Mouse (Mus musculus) olfactory bulb, adult 2 months (tissue): Measurements from ENCODE around the gene Acss2.

ENCODE experiments used
- CTCF ChIP-seq: fragments of 200-500 bp; IDR thresholded peaks from 2 replicates; pipeline ENCODE4 v1.5.1; 2012; ENCODE audit warnings: low read depth, mild to moderate bottlenecking, low read length, moderate library complexity; ENCODE audit not compliant: insufficient read depth
- POLR2A ChIP-seq: fragments of 200-500 bp; IDR thresholded peaks from 2 replicates; pipeline ENCODE4 v1.6.1; 2012; ENCODE audit warnings: mild to moderate bottlenecking, low read depth, low read length, moderate library complexity; ENCODE audit not compliant: insufficient read depth

DNA sequence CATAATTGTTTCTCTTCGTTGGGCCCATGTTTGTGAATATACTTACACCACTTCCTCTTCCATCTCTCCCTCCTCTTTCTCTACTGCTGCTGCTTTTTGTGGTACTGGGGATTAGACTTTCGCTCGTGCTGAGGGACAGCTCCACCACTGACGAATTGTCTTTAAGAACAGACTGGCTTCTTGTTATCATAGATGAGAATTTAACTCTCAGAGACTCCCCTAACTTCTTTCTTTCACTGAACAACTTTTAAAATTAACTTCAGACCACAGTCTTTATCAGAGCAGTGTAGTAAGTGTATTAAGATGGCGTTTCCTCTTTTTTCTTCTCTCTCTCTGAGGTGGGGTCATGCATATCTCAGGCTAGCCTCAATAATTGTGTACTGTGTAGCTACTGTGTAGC lies 6.0 kb downstream of the Acss2 start:
- TF ChIP-seq POLR2A = no peak
- no peak for TF ChIP-seq CTCF
